Mouse (Mus musculus) midbrain, embryonic 13.5 days (tissue): Measurements from ENCODE around the gene Map3k20. TPM values are rescaled to one million over a fixed set of nuclear protein-coding genes. Genes with fewer than 3 reads are reported as not detected.

Source experiments
- ATAC-seq: fragments of 200-750 bp; cut with Nextera tagmentation; 2 replicates; pipeline ENCODE4 v1.8.0; 2017; ENCODE audit warnings: mild to moderate bottlenecking, moderate TSS enrichment, moderate library complexity
- H3K27ac ChIP-seq: fragments of 300-500 bp; sonication (generic); 2 replicates; pipeline ENCODE4 v1.5.1; 2015; ENCODE audit warnings: inconsistent platforms, mild to moderate bottlenecking, moderate library complexity
- H3K27me3 ChIP-seq: fragments of 300-500 bp; sonication (generic); 2 replicates; pipeline ENCODE4 v1.6.1; 2015; ENCODE audit warnings: mild to moderate bottlenecking, inconsistent platforms
- H3K36me3 ChIP-seq: fragments of 300-500 bp; sonication (generic); 2 replicates; pipeline ENCODE4 v1.6.1; 2015; ENCODE audit warnings: mild to moderate bottlenecking, inconsistent platforms
- H3K4me1 ChIP-seq: fragments of 300-500 bp; sonication (generic); replicated peaks from 2 replicates; pipeline ENCODE4 v1.6.1; 2015; ENCODE audit warnings: inconsistent platforms
- H3K4me2 ChIP-seq: fragments of 300-500 bp; sonication (generic); replicated peaks from 2 replicates; pipeline ENCODE4 v1.6.1; 2015; ENCODE audit warnings: moderate library complexity, mild to moderate bottlenecking, inconsistent platforms
- H3K4me3 ChIP-seq: fragments of 300-500 bp; sonication (generic); replicated peaks from 2 replicates; pipeline ENCODE4 v1.5.1; 2015; ENCODE audit warnings: mild to moderate bottlenecking, inconsistent platforms
- H3K9ac ChIP-seq: fragments of 300-500 bp; sonication (generic); replicated peaks from 2 replicates; pipeline ENCODE4 v1.6.1; 2015; ENCODE audit warnings: mild to moderate bottlenecking, inconsistent platforms
- H3K9me3 ChIP-seq: fragments of 300-500 bp; sonication (generic); 2 replicates; pipeline ENCODE4 v1.6.1; 2016; ENCODE audit warnings: mild to moderate bottlenecking, inconsistent platforms
- WGBS: fragments of 180-500 bp; shearing (Covaris S2); methylation state at CpG from one replicate; pipeline ENCODE4 v1.1.7; 2015; 5-methylcytosine and 5-hydroxymethylcytosine counted together
- polyA plus RNA-seq: library from polyadenylated mRNA; unstranded; fragments of >200 nt; fragmentation: Nextera tagmentation; extraction: Ambion mirVana; gene quantifications from 2 replicates; pipeline ENCODE4 v1.2.1, GENCODE M21; 2015

Gene Map3k20
- polyA plus RNA-seq, 1 experiment from 2014 or later: 5.5 TPM

DNA sequence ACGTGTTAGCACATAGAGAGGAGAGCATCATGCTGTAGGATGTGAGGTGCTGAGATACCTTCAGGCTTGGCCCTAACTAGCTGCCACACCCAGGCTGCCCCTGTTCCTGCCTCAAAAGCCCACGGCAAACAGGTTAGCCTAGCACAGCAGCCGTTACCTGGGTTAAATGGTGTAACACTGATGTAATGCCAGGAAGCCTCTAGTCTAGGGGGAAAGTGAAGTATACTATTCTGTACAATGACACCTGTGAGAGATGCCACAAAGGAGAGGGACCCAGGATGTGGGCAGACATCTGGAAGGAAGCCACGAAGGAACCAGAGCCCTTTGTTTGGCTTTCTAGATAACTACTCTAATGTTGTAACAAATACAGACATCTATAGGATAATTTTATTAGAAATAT, 126.8 kb downstream of the Map3k20 start:
- ATAC-seq: no peak
- H3K36me3 ChIP-seq: no peaks in the 10 kb centered on the region
- no peak overlapping the region for H3K27ac ChIP-seq
- no peaks in the 10 kb centered on the region for H3K27me3 ChIP-seq
- no peak overlapping the region for H3K4me3 ChIP-seq
- 92% methylated on average over 4 of the region's 4 CpGs for WGBS
- H3K9me3 ChIP-seq: no peaks in the 10 kb centered on the region
- H3K9ac ChIP-seq: no peak overlapping the region
- no peak overlapping the region for H3K4me2 ChIP-seq
- peaks cover 13% of the 10 kb centered on the region for H3K4me1 ChIP-seq

- 89% methylated on average over 5 of the region's 5 CpGs for WGBS
- no peak overlapping the region for H3K9ac ChIP-seq
- no peak overlapping the region for H3K4me2 ChIP-seq
- no peaks in the 10 kb centered on the region for H3K4me1 ChIP-seq
- H3K36me3 ChIP-seq: no peaks in the 10 kb centered on the region
- H3K4me3 ChIP-seq: no peak overlapping the region
- no peak for ATAC-seq
- H3K27me3 ChIP-seq: no peaks in the 10 kb centered on the region
- H3K27ac ChIP-seq: no peak overlapping the region
- no peaks in the 10 kb centered on the region for H3K9me3 ChIP-seq
Measured at GRCm38 (mm10) chr2:72415416-72415815, 130.0 kb downstream of the Map3k20 start.

GRCm38 (mm10) chr2:72416095-72417080, 131.0 kb downstream of the Map3k20 start:
- Histone ChIP-seq H3K4me3 (no peak overlapping the region), H3K27me3 (no peaks in the 10 kb centered on the region), H3K9me3 (no peaks in the 10 kb centered on the region), H3K9ac (no peak overlapping the region), H3K4me2 (no peak overlapping the region), H3K4me1 (no peaks in the 10 kb centered on the region), H3K27ac (no peak overlapping the region), H3K36me3 (no peaks in the 10 kb centered on the region)
- ATAC-seq: no peak
- WGBS: 82% methylated on average over 14 of the region's 14 CpGs

DNA sequence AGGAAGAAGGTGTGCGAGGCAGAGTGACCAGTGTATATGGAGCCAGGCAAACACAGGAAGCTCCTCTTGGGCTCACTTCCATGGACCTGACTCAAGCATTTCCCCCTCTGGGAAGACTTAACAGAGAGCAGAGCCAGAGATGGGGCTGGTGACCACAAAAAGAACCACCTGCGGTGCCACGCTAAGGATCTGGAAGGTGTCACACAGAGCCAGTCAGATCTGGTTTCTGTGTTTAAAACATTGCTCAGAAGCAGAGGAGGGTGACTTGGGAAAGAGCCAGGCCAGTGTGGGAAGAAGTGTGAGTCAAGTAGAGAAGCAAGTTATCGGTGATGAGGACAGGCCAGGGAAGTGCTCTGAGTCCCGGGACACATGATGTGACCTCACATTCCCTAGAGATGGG, 135.1 kb downstream of the Map3k20 start:
- no peak for ATAC-seq
- H3K27ac ChIP-seq: no peak overlapping the region
- no peak overlapping the region for H3K4me3 ChIP-seq
- no peaks in the 10 kb centered on the region for H3K36me3 ChIP-seq
- H3K4me2 ChIP-seq: no peak overlapping the region
- 92% methylated on average over 5 of the region's 5 CpGs for WGBS
- H3K27me3 ChIP-seq: no peaks in the 10 kb centered on the region
- H3K9me3 ChIP-seq: no peaks in the 10 kb centered on the region
- peaks cover 24% of the 10 kb centered on the region for H3K4me1 ChIP-seq
- no peak overlapping the region for H3K9ac ChIP-seq

DNA sequence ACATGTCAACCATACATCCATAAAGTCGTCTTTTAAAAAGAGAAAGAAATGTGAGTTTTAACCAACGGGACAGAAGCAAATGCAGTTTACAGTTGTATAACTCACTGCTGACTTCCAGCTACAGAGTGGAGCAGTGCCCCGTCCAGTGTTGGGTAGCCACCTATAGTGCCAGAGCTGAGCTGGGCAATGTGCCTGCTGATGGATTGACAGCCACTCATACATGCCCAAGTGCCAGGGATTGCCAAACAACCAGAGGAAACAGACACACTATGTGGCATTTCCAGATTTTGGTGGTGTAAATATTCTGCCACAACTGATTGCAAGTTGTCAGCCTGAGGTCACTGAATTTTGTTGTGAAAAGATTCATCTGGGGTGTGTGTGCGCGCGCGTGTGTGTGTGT, 139.2 kb downstream of the Map3k20 start:
- no peaks in the 10 kb centered on the region for H3K27me3 ChIP-seq
- no peak for ATAC-seq
- 88% methylated on average over 7 of the region's 7 CpGs for WGBS
- no peak overlapping the region for H3K4me3 ChIP-seq
- peak overlapping the region; percentile 27; the same call in 1 of the 2 replicates for H3K27ac ChIP-seq
- no peaks in the 10 kb centered on the region for H3K36me3 ChIP-seq
- H3K4me2 ChIP-seq: no peak overlapping the region
- no peak overlapping the region for H3K9ac ChIP-seq
- peaks cover 49% of the 10 kb centered on the region for H3K4me1 ChIP-seq
- no peaks in the 10 kb centered on the region for H3K9me3 ChIP-seq

DNA sequence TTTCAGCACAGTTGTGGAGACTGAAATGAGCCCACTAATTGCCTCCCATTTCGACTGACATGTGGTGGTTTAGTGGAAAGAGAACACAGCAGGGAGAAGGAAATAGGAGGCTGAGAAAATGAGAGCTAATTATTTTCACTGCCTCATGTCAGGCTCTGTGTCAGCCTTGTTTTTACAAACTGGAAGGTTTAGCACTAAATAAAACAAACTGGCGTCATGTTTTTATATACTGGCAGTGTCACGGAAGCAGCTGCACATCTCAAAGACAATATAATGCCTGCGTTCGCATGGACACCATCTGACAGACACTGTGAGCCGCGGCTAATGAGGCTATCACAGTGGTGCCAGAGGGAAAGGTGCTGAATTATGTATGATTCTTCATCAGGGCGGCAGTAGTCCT, 141.3 kb downstream of the Map3k20 start:
- H3K4me2 ChIP-seq: peak overlapping the region; percentile 39
- H3K36me3 ChIP-seq: no peaks in the 10 kb centered on the region
- H3K4me3 ChIP-seq: peak overlapping the region; percentile 5; the same call in 1 of the 2 replicates
- peaks cover 49% of the 10 kb centered on the region for H3K4me1 ChIP-seq
- WGBS: 5% methylated on average over 8 of the region's 8 CpGs
- H3K9me3 ChIP-seq: no peaks in the 10 kb centered on the region
- no peaks in the 10 kb centered on the region for H3K27me3 ChIP-seq
- peak; percentile 97 for ATAC-seq
- 0 out of 2 replicates have a peak overlapping the region, but pooled peaks have one; percentile 32 for H3K9ac ChIP-seq
- peak overlapping the region; percentile 80 for H3K27ac ChIP-seq

DNA sequence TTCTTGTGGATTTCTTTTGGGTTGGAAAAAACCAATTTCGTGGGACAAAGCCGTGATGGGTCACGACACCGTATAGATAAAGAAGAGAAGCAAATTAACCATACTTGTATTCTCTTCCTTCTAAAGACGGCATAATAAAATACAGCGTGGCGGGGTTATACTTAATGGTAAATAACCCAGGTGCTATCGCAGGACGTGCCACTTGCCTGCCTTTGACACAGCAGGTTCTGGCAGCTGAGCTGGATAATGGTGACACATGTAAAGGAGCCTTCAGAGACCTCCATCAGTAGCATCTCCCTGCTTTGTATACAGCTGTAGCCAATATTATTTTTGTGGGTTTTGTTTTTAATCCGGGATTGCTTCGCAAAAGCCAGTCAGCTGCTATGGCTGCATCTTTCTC, 141.9 kb downstream of the Map3k20 start:
- peak; percentile 80 for ATAC-seq
- Histone ChIP-seq H3K9ac (no peak overlapping the region), H3K4me2 (peak overlapping the region; percentile 39), H3K36me3 (no peaks in the 10 kb centered on the region), H3K9me3 (no peaks in the 10 kb centered on the region), H3K27me3 (no peaks in the 10 kb centered on the region), H3K4me1 (peaks cover 49% of the 10 kb centered on the region), H3K4me3 (peak overlapping the region; percentile 5; the same call in 1 of the 2 replicates), H3K27ac (peak overlapping the region; percentile 80)
- WGBS: 21% methylated on average over 11 of the region's 11 CpGs

DNA sequence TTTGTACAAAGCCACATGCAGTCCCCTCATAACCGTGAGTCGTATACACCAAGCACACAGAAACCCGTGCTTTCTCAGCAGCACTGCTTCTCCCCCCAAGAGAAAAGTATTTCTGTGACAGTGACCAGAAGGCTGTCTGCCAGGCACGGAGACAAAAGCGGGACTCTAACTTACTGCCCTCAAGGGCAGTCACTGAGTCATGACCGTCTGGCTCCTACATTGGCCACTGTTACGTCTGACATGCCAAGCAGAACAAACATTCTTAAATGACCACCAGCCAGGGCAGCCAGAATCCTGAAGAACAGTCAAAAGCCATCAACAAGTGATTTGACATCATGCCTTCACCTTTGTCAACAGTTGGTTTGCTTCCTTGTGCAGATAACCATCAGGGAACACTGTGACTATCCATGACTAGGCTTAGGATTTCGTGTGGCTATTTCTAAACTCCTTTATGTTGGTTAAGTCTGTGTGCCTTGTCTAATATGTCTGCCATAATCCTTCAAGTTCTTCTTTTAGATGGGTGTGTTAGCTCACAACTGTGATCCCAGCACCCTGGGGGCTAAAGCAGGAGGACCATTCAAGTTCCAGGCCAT, 153.6 kb downstream of the Map3k20 start:
- H3K4me2 ChIP-seq: no peak overlapping the region
- no peaks in the 10 kb centered on the region for H3K27me3 ChIP-seq
- H3K9me3 ChIP-seq: no peaks in the 10 kb centered on the region
- H3K9ac ChIP-seq: no peak overlapping the region
- 76% methylated on average over 8 of the region's 8 CpGs for WGBS
- peaks cover 10% of the 10 kb centered on the region for H3K4me1 ChIP-seq
- no peaks in the 10 kb centered on the region for H3K36me3 ChIP-seq
- H3K27ac ChIP-seq: no peak overlapping the region
- no peak overlapping the region for H3K4me3 ChIP-seq
- ATAC-seq: no peak

GRCm38 (mm10) chr2:72441010-72441409, 155.6 kb downstream of the Map3k20 start:
- H3K27ac ChIP-seq: no peak overlapping the region
- 63% methylated on average over 9 of the region's 9 CpGs for WGBS

GRCm38 (mm10) chr2:72442825-72443224, 157.4 kb downstream of the Map3k20 start:
- Histone ChIP-seq H3K9me3 (no peaks in the 10 kb centered on the region), H3K4me2 (no peak overlapping the region), H3K4me3 (no peak overlapping the region), H3K9ac (no peak overlapping the region), H3K27ac (no peak overlapping the region), H3K4me1 (peaks cover 10% of the 10 kb centered on the region), H3K36me3 (no peaks in the 10 kb centered on the region), H3K27me3 (no peaks in the 10 kb centered on the region)
- WGBS: 96% methylated on average over 6 of the region's 6 CpGs
- no peak for ATAC-seq

More at GRCm38 (mm10) chr2:72441010-72441409, 155.6 kb downstream of the Map3k20 start:
- no peak overlapping the region for H3K4me3 ChIP-seq
- peak; percentile 55 for ATAC-seq
- H3K4me1 ChIP-seq: peaks cover 10% of the 10 kb centered on the region
- H3K9me3 ChIP-seq: no peaks in the 10 kb centered on the region
- H3K27me3 ChIP-seq: no peaks in the 10 kb centered on the region
- no peaks in the 10 kb centered on the region for H3K36me3 ChIP-seq
- no peak overlapping the region for H3K4me2 ChIP-seq
- H3K9ac ChIP-seq: no peak overlapping the region

DNA sequence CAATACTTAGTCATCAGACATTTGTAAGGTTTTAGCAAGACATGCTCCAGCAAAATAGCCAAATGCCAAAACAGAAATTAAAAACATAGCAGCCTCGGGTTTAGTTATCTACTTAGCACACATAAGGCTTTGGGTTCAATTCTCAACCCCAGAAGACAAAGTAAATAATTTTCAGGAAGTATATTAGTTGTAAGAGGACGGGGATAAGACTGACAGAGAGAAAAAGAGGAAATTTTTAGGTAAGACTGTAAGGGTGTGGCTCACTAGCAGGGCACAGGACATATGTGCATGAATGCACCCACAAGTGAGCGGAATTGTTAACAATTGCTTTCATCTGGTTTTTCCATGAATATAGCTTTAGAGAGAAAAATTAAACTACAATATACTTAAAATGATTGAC, 158.5 kb downstream of the Map3k20 start:
- Histone ChIP-seq H3K4me3 (no peak overlapping the region), H3K9ac (no peak overlapping the region), H3K4me2 (no peak overlapping the region), H3K27ac (no peak overlapping the region), H3K36me3 (no peaks in the 10 kb centered on the region), H3K27me3 (no peaks in the 10 kb centered on the region), H3K9me3 (no peaks in the 10 kb centered on the region), H3K4me1 (peaks cover 10% of the 10 kb centered on the region)
- no peak for ATAC-seq
- 76% methylated on average over 3 of the region's 3 CpGs for WGBS

- Histone ChIP-seq H3K4me3 (no peak overlapping the region), H3K9ac (no peak overlapping the region), H3K36me3 (no peaks in the 10 kb centered on the region), H3K27ac (no peak overlapping the region), H3K4me2 (no peak overlapping the region), H3K27me3 (no peaks in the 10 kb centered on the region), H3K9me3 (no peaks in the 10 kb centered on the region), H3K4me1 (peaks cover 3% of the 10 kb centered on the region)
- 92% methylated on average over 3 of the region's 3 CpGs for WGBS
- ATAC-seq: no peak
Measured at GRCm38 (mm10) chr2:72446106-72446505, 160.7 kb downstream of the Map3k20 start.
